Mouse (Mus musculus) testis, adult 2 months (tissue): ENCODE data around the gene Arf1.

Experiments used
- CTCF ChIP-seq: fragments of 200-500 bp; IDR thresholded peaks from 2 replicates; pipeline ENCODE4 v1.5.1; 2012; ENCODE audit warnings: low read depth, mild to moderate bottlenecking, inconsistent platforms, low read length, moderate library complexity; ENCODE audit not compliant: control insufficient read depth, insufficient read depth, insufficient replicate concordance
- POLR2A ChIP-seq: fragments of 200-500 bp; IDR thresholded peaks from 2 replicates; pipeline ENCODE4 v1.6.1; 2012; ENCODE audit warnings: low read depth, mild to moderate bottlenecking, inconsistent platforms, low read length, moderate library complexity; ENCODE audit not compliant: control insufficient read depth

GRCm38 (mm10) chr11:59209003-59209441 is 19.0 kb downstream of the Arf1 start:
- TF ChIP-seq CTCF: peak; percentile 57; the same call in 1 of the 2 replicates
- no peak for TF ChIP-seq POLR2A
